Mouse (Mus musculus): ENCODE data around the gene Mylpf. TPM values are rescaled to one million over a fixed set of nuclear protein-coding genes. Genes with fewer than 3 reads are reported as not detected.

Mylpf gene
- total and polyA plus RNA-seq, 3 experiments, result 0.74 to 3.5 (median 3.5) TPM

GRCm38 (mm10) chr7:127223515-127224478 lies 15.1 kb downstream of the Mylpf start:
- no peak for DNase-seq
- Histone ChIP-seq H3K9ac (ENCODE audit: low read depth, low read length) (no peak overlapping the region), H3K79me2 (replicated peaks; ENCODE audit: control insufficient read depth, insufficient read depth, low read length) (no peaks in the 10 kb centered on the region), H3K36me3 (ENCODE audit: control insufficient read depth, insufficient read depth, low read length) (no peaks in the 10 kb centered on the region), H3K4me1 (ENCODE audit: control insufficient read depth, insufficient read depth, low read length) (no peaks in the 10 kb centered on the region), H3K4me3 (no peak overlapping the region), H3K27ac (no peak overlapping the region), H3K27me3 (ENCODE audit: control insufficient read depth, insufficient read depth, low read length) (no peaks in the 10 kb centered on the region)
- TF ChIP-seq CTCF (IDR thresholded peaks at IDR 0.05), result no peak
- TF ChIP-seq POLR2A (IDR thresholded peaks at IDR 0.05; ENCODE audit: insufficient read depth, low read depth, low read length), result no peak
- TF ChIP-seq EP300 (IDR thresholded peaks at IDR 0.05; ENCODE audit: insufficient read depth, low read depth, low read length), result no peak
- WGBS, result 83% methylated on average over 6 of the region's 6 CpGs
- intact Hi-C loops (cut with DNase I), result no loop called here

- Histone ChIP-seq H3K36me3 (ENCODE audit: control insufficient read depth, insufficient read depth, low read length) (no peaks in the 10 kb centered on the region), H3K9ac (ENCODE audit: low read depth, low read length) (no peak overlapping the region), H3K27me3 (ENCODE audit: control insufficient read depth, insufficient read depth, low read length) (no peaks in the 10 kb centered on the region), H3K4me1 (ENCODE audit: control insufficient read depth, insufficient read depth, low read length) (no peaks in the 10 kb centered on the region), H3K27ac (no peak overlapping the region), H3K79me2 (replicated peaks; ENCODE audit: control insufficient read depth, insufficient read depth, low read length) (no peaks in the 10 kb centered on the region), H3K4me3 (no peak overlapping the region)
- no peak for DNase-seq
- 85% methylated on average over 6 of the region's 6 CpGs for WGBS
- intact Hi-C loops (cut with DNase I), result no loop called here
- TF ChIP-seq CTCF (IDR thresholded peaks at IDR 0.05) (no peak), EP300 (IDR thresholded peaks at IDR 0.05; ENCODE audit: insufficient read depth, low read depth, low read length) (no peak), POLR2A (IDR thresholded peaks at IDR 0.05; ENCODE audit: insufficient read depth, low read depth, low read length) (no peak)
Observed at GRCm38 (mm10) chr7:127224616-127225015, 15.9 kb downstream of the Mylpf start.

GRCm38 (mm10) chr7:127225147-127225995 lies 16.7 kb downstream of the Mylpf start:
- H3K4me1 ChIP-seq (ENCODE audit: control insufficient read depth, insufficient read depth, low read length), result no peaks in the 10 kb centered on the region
- no peaks in the 10 kb centered on the region for H3K27me3 ChIP-seq (ENCODE audit: control insufficient read depth, insufficient read depth, low read length)
- WGBS, result 82% methylated on average over 11 of the region's 11 CpGs
- no peaks in the 10 kb centered on the region for H3K79me2 ChIP-seq (replicated peaks; ENCODE audit: control insufficient read depth, insufficient read depth, low read length)
- TF ChIP-seq EP300 (IDR thresholded peaks at IDR 0.05; ENCODE audit: insufficient read depth, low read depth, low read length), result no peak
- TF ChIP-seq POLR2A (IDR thresholded peaks at IDR 0.05; ENCODE audit: insufficient read depth, low read depth, low read length), result no peak
- no peak for TF ChIP-seq CTCF (IDR thresholded peaks at IDR 0.05)
- no peak overlapping the region for H3K9ac ChIP-seq (ENCODE audit: low read depth, low read length)
- no peak overlapping the region for H3K4me3 ChIP-seq
- intact Hi-C loops (cut with DNase I), result no loop called here
- H3K27ac ChIP-seq, result no peak overlapping the region
- no peak for DNase-seq
- no peaks in the 10 kb centered on the region for H3K36me3 ChIP-seq (ENCODE audit: control insufficient read depth, insufficient read depth, low read length)

- TF ChIP-seq EP300 (IDR thresholded peaks at IDR 0.05; ENCODE audit: insufficient read depth, low read depth, low read length) (peak; percentile 62; the same call in 1 of the 2 replicates), POLR2A (IDR thresholded peaks at IDR 0.05; ENCODE audit: insufficient read depth, low read depth, low read length) (no peak), CTCF (IDR thresholded peaks at IDR 0.05) (peak; percentile 91)
- peak; percentile 74 to 81 for DNase-seq
- intact Hi-C loops (cut with DNase I), result loop anchor here (2.0 kb wide), 1 partner anchor 14 kb away; no protein-coding TSS in a partner anchor
Observed at GRCm38 (mm10) chr7:127228615-127229303, 20.1 kb downstream of the Mylpf start.

GRCm38 (mm10) chr7:127231376-127231775 lies 22.7 kb downstream of the Mylpf start:
- H3K79me2 ChIP-seq (replicated peaks; ENCODE audit: control insufficient read depth, insufficient read depth, low read length), result peaks cover 3% of the 10 kb centered on the region
- WGBS, result 45% methylated on average over 3 of the region's 3 CpGs
- H3K4me1 ChIP-seq (ENCODE audit: control insufficient read depth, insufficient read depth, low read length), result peaks cover 5% of the 10 kb centered on the region
- H3K9ac ChIP-seq (ENCODE audit: low read depth, low read length), result peak overlapping the region; percentile 12; the same call in 1 of the 2 replicates
- TF ChIP-seq POLR2A (IDR thresholded peaks at IDR 0.05; ENCODE audit: insufficient read depth, low read depth, low read length) (no peak), EP300 (IDR thresholded peaks at IDR 0.05; ENCODE audit: insufficient read depth, low read depth, low read length) (no peak), CTCF (IDR thresholded peaks at IDR 0.05) (no peak)
- intact Hi-C loops (cut with DNase I), result loop anchor here (5.0 kb wide), 1 partner anchor 114 kb away; no protein-coding TSS in a partner anchor
- no peak overlapping the region for H3K27ac ChIP-seq
- H3K36me3 ChIP-seq (ENCODE audit: control insufficient read depth, insufficient read depth, low read length), result peaks cover 4% of the 10 kb centered on the region
- no peak overlapping the region for H3K4me3 ChIP-seq
- no peaks in the 10 kb centered on the region for H3K27me3 ChIP-seq (ENCODE audit: control insufficient read depth, insufficient read depth, low read length)
- DNase-seq, result no peak

More at GRCm38 (mm10) chr7:127228615-127229303, 20.1 kb downstream of the Mylpf start:
- Histone ChIP-seq H3K36me3 (ENCODE audit: control insufficient read depth, insufficient read depth, low read length) (peaks cover 4% of the 10 kb centered on the region), H3K27me3 (ENCODE audit: control insufficient read depth, insufficient read depth, low read length) (no peaks in the 10 kb centered on the region), H3K4me3 (no peak overlapping the region), H3K4me1 (ENCODE audit: control insufficient read depth, insufficient read depth, low read length) (peaks cover 5% of the 10 kb centered on the region), H3K9ac (ENCODE audit: low read depth, low read length) (no peak overlapping the region), H3K79me2 (replicated peaks; ENCODE audit: control insufficient read depth, insufficient read depth, low read length) (peaks cover 3% of the 10 kb centered on the region), H3K27ac (no peak overlapping the region)
- WGBS, result 53% methylated on average over 4 of the region's 4 CpGs
